Mouse (Mus musculus): ENCODE data around the gene Tns3.

The Tns3 gene

GRCm38 (mm10) chr11:8652116-8652714 is 12.1 kb downstream of the Tns3 start:
- DNase-seq (ENCODE audit: extremely low read depth, low read depth, low spot score) = no peak

- DNase-seq (ENCODE audit: extremely low read depth, low read depth, low spot score) = no peak
Observed at GRCm38 (mm10) chr11:8651448-8652035, 12.8 kb downstream of the Tns3 start.

GRCm38 (mm10) chr11:8645609-8646008 is 18.7 kb downstream of the Tns3 start:
- no peak for DNase-seq (ENCODE audit: extremely low read depth, low read depth, low spot score)

- no peak for DNase-seq (ENCODE audit: extremely low read depth, low read depth, low spot score)
Observed at GRCm38 (mm10) chr11:8644272-8644671, 20.1 kb downstream of the Tns3 start.

- no peak for DNase-seq (ENCODE audit: extremely low read depth, low read depth, low spot score)
Observed at GRCm38 (mm10) chr11:8641634-8642277, 22.6 kb downstream of the Tns3 start.

GRCm38 (mm10) chr11:8639726-8640125 is 24.6 kb downstream of the Tns3 start:
- DNase-seq (ENCODE audit: extremely low read depth, low read depth, low spot score) = no peak

GRCm38 (mm10) chr11:8639007-8639718 is 25.2 kb downstream of the Tns3 start:
- no peak for DNase-seq (ENCODE audit: extremely low read depth, low read depth, low spot score)

- no peak for DNase-seq (ENCODE audit: extremely low read depth, low read depth, low spot score)
Observed at GRCm38 (mm10) chr11:8637469-8638447, 26.6 kb downstream of the Tns3 start.

- DNase-seq (ENCODE audit: extremely low read depth, low read depth, low spot score) = no peak
Observed at GRCm38 (mm10) chr11:8636680-8637079, 27.7 kb downstream of the Tns3 start.

- no peak for DNase-seq (ENCODE audit: extremely low read depth, low read depth, low spot score)
Observed at GRCm38 (mm10) chr11:8635778-8636177, 28.6 kb downstream of the Tns3 start.

GRCm38 (mm10) chr11:8634728-8635410 is 29.5 kb downstream of the Tns3 start:
- DNase-seq (ENCODE audit: extremely low read depth, low read depth, low spot score) = no peak

GRCm38 (mm10) chr11:8632163-8632562 is 32.2 kb downstream of the Tns3 start:
- no peak for DNase-seq (ENCODE audit: extremely low read depth, low read depth, low spot score)

- DNase-seq (ENCODE audit: extremely low read depth, low read depth, low spot score) = no peak
Observed at GRCm38 (mm10) chr11:8629862-8630390, 34.4 kb downstream of the Tns3 start.

- no peak for DNase-seq (ENCODE audit: extremely low read depth, low read depth, low spot score)
Observed at GRCm38 (mm10) chr11:8629326-8629725, 35.0 kb downstream of the Tns3 start.

- no peak for DNase-seq (ENCODE audit: extremely low read depth, low read depth, low spot score)
Observed at GRCm38 (mm10) chr11:8628846-8629253, 35.5 kb downstream of the Tns3 start.

GRCm38 (mm10) chr11:8627156-8627555 is 37.2 kb downstream of the Tns3 start:
- DNase-seq (ENCODE audit: extremely low read depth, low read depth, low spot score) = no peak

- no peak for DNase-seq (ENCODE audit: extremely low read depth, low read depth, low spot score)
Observed at GRCm38 (mm10) chr11:8626715-8627114, 37.6 kb downstream of the Tns3 start.

GRCm38 (mm10) chr11:8625915-8626604 is 38.3 kb downstream of the Tns3 start:
- no peak for DNase-seq (ENCODE audit: extremely low read depth, low read depth, low spot score)

GRCm38 (mm10) chr11:8625451-8625850 is 38.9 kb downstream of the Tns3 start:
- no peak for DNase-seq (ENCODE audit: extremely low read depth, low read depth, low spot score)

Measured in fat pad, adult 2 months (tissue).